Mouse (Mus musculus): ENCODE measurements around the gene Scn1b.

The Scn1b gene

DNA sequence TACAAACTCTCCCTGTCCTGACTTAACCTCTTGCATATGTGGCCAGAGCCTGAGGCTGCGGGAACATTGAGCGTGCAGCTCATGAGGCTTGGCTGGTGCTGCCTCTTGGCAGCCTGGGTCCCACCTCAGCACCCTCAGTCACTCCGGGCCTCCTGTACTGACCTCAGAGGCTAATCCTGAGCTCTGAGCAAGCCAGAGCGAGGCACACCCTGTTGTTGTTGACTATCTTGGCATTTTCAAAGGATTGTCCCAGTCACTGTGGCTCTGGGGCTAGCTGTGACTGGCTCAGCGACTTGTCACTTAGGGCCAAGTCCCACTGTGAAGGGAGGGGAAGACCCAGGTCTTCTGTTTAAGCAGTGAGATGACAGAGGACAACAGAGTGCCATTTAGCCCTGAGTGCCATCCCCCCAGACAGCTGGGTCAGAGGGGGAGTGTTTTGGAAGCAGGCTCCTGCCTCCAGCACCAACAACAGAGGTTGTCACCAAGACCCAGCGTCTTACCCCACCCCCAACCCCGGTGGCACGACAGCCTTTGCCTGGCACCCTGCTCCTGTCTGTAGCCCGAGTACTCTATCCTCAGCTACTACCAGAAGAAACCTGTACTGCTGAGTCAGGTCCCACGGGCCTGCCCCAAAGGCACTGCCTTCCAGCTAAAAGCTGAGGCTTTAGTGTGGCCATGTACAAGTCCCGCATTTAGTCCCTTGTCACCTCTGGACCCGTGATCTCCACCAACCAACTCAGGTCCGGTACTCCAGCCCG is 43.8 kb downstream of the Scn1b start:
- peak; percentile 47 for DNase-seq

- no peak for DNase-seq
These were observed 44.7 kb downstream of the Scn1b start for GRCm38 (mm10) chr7:31082106-31082505.

DNA sequence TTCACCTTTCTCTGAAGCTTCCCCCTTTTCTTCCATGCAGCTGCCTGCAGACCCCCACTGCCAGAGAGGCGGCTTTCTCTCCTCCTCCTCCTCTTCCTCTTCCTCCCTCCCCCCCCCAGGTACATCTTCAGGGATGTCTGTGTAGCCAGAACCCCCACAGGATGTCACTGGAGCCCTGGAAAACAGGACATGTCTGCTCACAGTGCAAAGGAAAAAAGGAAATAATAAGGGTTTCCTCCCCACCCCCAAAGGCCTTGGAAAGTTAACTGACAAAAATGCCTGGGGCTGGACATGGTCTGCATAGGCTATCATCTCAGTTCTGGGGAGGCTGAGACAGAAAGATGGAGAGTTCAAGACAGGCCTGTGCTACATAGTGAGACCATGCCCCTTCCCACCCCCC is 45.7 kb downstream of the Scn1b start:
- DNase-seq = no peak

- DNase-seq = no peak
These were observed 46.2 kb downstream of the Scn1b start for GRCm38 (mm10) chr7:31080611-31081010.

- DNase-seq = no peak
These were observed 47.1 kb downstream of the Scn1b start for GRCm38 (mm10) chr7:31079670-31080069.

GRCm38 (mm10) chr7:31077885-31078445 is 48.8 kb downstream of the Scn1b start:
- peak; percentile 63 for DNase-seq

DNA sequence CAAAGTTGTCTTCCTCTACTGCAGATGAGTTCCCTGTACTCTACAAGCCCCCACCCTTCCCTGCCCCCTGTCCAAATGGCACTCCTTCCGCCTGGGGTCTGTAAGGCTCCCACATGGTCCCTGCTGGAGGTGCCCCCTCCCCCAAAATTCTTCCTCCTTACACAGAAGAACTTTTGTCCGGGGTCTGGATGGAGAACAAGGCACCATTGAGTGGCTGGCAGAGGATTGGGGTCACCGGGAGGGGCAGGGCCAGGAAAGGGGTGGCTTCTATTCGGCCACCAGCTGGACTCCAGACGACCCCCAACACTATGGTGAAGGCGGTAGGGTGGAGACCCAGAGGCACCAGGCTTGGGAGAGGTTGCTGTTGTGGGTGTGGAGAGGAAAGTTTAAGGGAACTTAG is 49.3 kb downstream of the Scn1b start:
- no peak for DNase-seq

- DNase-seq = no peak
These were observed 50.3 kb downstream of the Scn1b start, which contains the start of gene Fxyd3 for GRCm38 (mm10) chr7:31076492-31076891. Gene Fxyd3, minus strand, starts transcription at chr7:31076704.

- DNase-seq = no peak
These were observed 52.1 kb downstream of the Scn1b start for GRCm38 (mm10) chr7:31074713-31075069.

DNA sequence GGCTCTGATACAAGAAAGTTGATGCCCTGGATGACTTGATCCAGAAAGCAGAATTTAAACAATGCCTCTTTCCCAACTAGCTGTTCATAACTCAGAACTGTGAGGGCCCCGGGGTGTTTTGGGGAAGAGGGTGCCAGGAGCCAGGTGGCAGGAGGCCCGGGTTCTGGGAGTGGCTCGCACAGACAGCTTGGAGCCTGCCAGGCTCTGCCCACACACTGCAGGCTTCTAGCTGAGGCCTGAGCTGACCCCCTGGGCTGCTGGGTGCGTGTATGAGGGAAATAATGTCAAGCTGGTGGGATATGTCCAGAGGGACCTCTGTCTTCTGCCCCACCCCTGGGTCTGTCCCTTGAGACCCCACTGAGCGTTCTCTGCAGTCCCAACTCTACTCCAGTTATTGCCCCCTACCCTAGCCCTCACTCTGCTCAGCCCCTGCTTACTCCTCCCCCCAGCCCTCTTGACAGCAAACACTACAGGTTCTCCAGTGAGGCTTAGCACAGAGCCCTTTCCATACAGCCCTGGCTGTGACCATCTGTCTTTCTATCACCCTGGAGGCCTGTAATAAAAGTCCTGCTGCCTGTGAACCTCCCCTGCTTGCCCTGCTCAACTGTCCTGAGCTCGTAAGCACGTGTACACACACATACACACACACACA is 52.6 kb downstream of the Scn1b start:
- DNase-seq = no peak

- no peak for DNase-seq
These were observed 53.3 kb downstream of the Scn1b start for GRCm38 (mm10) chr7:31073546-31073945.

DNA sequence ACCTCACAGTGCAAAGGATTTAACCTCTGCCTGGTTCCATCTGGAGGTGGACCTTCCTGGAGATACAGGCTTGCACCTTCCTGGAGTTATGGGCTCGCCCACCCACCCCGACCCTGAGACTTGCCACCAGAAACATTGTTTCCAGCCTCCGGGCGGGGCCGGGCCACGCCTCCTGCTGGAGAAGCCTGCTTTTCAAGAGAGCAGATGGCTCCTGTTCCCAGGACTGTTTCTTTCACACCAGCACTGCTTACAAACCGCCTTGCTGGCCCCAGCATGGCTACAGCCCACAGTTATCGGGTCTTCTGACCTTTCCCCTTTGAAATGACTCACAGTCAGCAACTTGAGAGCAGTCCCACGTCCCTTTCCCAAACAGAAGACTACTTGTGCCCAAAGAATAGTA is 54.5 kb downstream of the Scn1b start:
- DNase-seq = no peak

- no peak for DNase-seq
These were observed 56.5 kb downstream of the Scn1b start for GRCm38 (mm10) chr7:31070324-31070723.

DNA sequence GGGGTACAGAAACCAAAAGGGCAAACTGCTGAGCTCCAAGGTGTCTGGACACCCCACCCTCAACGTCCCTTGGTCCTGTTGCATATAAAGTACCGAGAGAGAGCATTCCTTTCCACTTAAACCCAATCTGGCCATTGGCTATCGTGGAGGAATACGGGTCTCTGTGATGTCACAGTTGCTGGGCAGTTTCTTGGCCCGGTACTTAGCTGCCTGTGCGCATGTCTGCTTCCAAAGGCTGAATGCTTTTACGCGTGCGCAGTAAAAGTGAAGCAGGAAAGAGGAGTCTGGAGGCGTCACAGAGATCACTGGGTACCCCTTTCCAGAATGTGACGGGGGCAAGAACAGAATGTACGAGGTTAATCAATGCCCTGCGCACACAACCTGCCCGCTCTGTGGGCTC is 57.3 kb downstream of the Scn1b start:
- peak; percentile 55 for DNase-seq

DNA sequence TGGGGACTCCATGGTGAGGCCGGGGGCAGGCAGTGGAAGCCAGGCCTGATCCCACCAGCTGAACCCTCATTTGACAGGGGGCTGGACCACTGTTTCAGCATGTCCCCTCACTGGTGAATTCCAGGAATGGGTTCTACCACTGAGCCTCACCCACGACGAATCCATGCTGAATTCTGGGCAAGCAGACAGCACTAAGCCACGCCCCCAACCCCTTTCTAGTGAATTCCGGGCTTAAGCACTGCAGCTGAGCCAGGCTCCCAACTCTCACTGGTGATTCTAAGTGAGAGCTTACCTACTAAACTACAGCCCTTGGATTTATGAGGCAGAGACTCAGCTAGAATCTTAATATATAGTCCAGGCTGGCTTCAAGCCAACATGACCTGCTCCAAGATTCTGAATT is 59.0 kb downstream of the Scn1b start:
- DNase-seq = peak; percentile 69

Measured in kidney, postnatal 10 days (tissue).